Mouse (Mus musculus) cortical plate, adult 2 months (tissue): ENCODE measurements around the gene Cptp.

Source experiments
- CTCF ChIP-seq: fragments of 200-500 bp; IDR thresholded peaks from 2 replicates; pipeline ENCODE4 v1.5.1; 2011; ENCODE audit warnings: mild to moderate bottlenecking, control low read depth, low read length; ENCODE audit not compliant: insufficient read depth; ENCODE audit errors: extremely low read depth
- POLR2A ChIP-seq: fragments of 200-500 bp; IDR thresholded peaks from 2 replicates; pipeline ENCODE4 v1.6.1; 2011; ENCODE audit warnings: mild to moderate bottlenecking, low read length, control low read depth; ENCODE audit not compliant: insufficient read depth; ENCODE audit errors: extremely low read depth

DNA sequence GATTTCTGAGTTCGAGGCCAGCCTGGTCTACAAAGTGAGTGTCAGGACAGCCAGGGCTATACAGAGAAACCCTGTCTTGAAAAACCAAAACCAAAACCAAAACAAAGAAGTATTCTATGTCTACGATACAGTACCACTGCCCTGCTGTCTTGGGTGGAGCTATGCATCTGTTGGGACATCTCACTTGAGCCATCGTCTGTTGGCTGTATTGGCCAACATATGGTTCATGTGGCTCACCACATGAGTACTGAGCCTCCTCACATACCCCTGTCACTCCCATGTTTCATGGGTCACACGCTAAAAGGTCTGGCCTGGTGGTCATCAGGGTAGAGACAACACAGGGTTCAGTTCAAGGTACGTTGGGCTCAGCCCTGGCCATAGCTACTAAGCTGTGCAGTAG is 17.1 kb upstream of the Cptp start:
- TF ChIP-seq CTCF (no peak), POLR2A (no peak)
